20 mouse cellular contexts compared by ENCODE assay signal in genomic region chr1:158764211-158764610, GRCm38 (mm10).
DNase-seq lines count a peak whose midpoint lies in the region; ATAC-seq and TF ChIP-seq lines count a peak whose summit lies in the region.
"Had no signal": no experiment of that assay in that cellular context is flagged by ENCODE, and none has a peak within 500 bp of the region (broad histone marks: within the 10 kb centered on the region; RNA-seq: fewer than 3 reads in every experiment).

No protein-coding gene starts in this region.

- no peaks in the 10 kb centered on the region for H3K9me3 ChIP-seq in CH12.LX (replicated peaks; ENCODE audit: low read length)
- H3K9me3 ChIP-seq in midbrain, embryonic 11.5 days (ENCODE audit: control insufficient read depth, low read length) = no peaks in the 10 kb centered on the region
- H3K9me3 ChIP-seq: embryonic facial prominence, embryonic 10.5 days; embryonic facial prominence, embryonic 12.5 days; forebrain, embryonic 13.5 days; forebrain, embryonic 15.5 days had no signal

- no peak for ATAC-seq in midbrain, embryonic 11.5 days (ENCODE audit: low FRiP score)
- no peak for ATAC-seq in CD4-positive, CD25-positive, alpha-beta regulatory T cell, adult 4 months
- ATAC-seq: forebrain, embryonic 13.5 days; forebrain, embryonic 15.5 days; forebrain, postnatal 0 days had no signal

- no peak for TF ChIP-seq EP300 in CH12.LX (IDR thresholded peaks at IDR 0.05; ENCODE audit: low read length)

- H3K9ac ChIP-seq in CH12.LX (ENCODE audit: insufficient read depth, low read depth) = peak overlapping the region; percentile 27; the same call in 1 of the 2 replicates
- no peak overlapping the region for H3K9ac ChIP-seq in midbrain, embryonic 11.5 days (ENCODE audit: low read length)
- H3K9ac ChIP-seq: embryonic facial prominence, embryonic 12.5 days; forebrain, embryonic 13.5 days; forebrain, embryonic 15.5 days; forebrain, postnatal 0 days had no signal

- dilution Hi-C loops in CH12.LX (cut with MboI; ENCODE audit: extremely low pct_ligation_motif_present, extremely low pct_unique_long_range_greater_than_20kb, low sequenced_read_pairs) = no loop called here

- in situ Hi-C loops in CH12.LX (cut with MboI; ENCODE audit: low pct_ligation_motif_present, low pct_unique_long_range_greater_than_20kb, low sequenced_read_pairs) = no loop called here

- DNase-seq in 3134 (ENCODE audit: extremely low read depth, insufficient read length, low spot score) = peak; percentile 17
- peak; percentile 18 for DNase-seq in CH12.LX (ENCODE audit: extremely low read depth)
- DNase-seq in midbrain, embryonic 11.5 days (ENCODE audit: low spot score, missing footprints) = no peak
- DNase-seq: adrenal gland, adult 2 months; adrenal gland, postnatal 10 days; adrenal gland, postnatal 25 days; B cell, adult 2 months; cerebellum, adult 11 months; cerebellum, adult 18-20 months; cerebellum, adult 8-10 months; cerebellum, adult 9-11 months; cerebellum, postnatal 14 days; forebrain, postnatal 0 days had no signal

- peaks cover 21 to 58% of the 10 kb centered on the region in 2 experiments for H3K4me1 ChIP-seq in CH12.LX (ENCODE audit: control insufficient read depth in 1 of 2, insufficient read depth in 2 of 2)
- H3K4me1 ChIP-seq in midbrain, embryonic 11.5 days (ENCODE audit: control insufficient read depth, insufficient read depth, low read length) = no peaks in the 10 kb centered on the region
- H3K4me1 ChIP-seq: embryonic facial prominence, embryonic 10.5 days; embryonic facial prominence, embryonic 12.5 days; forebrain, embryonic 13.5 days; forebrain, embryonic 15.5 days had no signal

- H3K27ac ChIP-seq in CH12.LX (ENCODE audit: insufficient read depth, low read depth) = peak overlapping the region; percentile 74
- no peak overlapping the region for H3K27ac ChIP-seq in midbrain, embryonic 11.5 days (ENCODE audit: low read depth, low read length)
- H3K27ac ChIP-seq: embryonic facial prominence, embryonic 10.5 days; embryonic facial prominence, embryonic 12.5 days; forebrain, embryonic 13.5 days; forebrain, embryonic 15.5 days had no signal

- no peak overlapping the region for H3ac ChIP-seq in myocyte (ENCODE audit: control insufficient read depth, insufficient read length)

- H3K4me2 ChIP-seq in CH12.LX (ENCODE audit: insufficient read depth, low read depth, poor library complexity, severe bottlenecking) (no peak overlapping the region), myocyte (ENCODE audit: low read depth) (peak overlapping the region; percentile 7)
- H3K4me2 ChIP-seq in midbrain, embryonic 11.5 days = no peak overlapping the region
- H3K4me2 ChIP-seq: embryonic facial prominence, embryonic 12.5 days; forebrain, embryonic 13.5 days; forebrain, embryonic 15.5 days had no signal

- H3K79me2 ChIP-seq in CH12.LX (replicated peaks; ENCODE audit: control insufficient read depth, extremely low read depth, insufficient read depth, poor library complexity, severe bottlenecking) (no peaks in the 10 kb centered on the region), myocyte (ENCODE audit: control insufficient read depth, insufficient read depth) (no peaks in the 10 kb centered on the region)

- H3K4me3 ChIP-seq in CH12.LX (replicated peaks in 1 of 3; ENCODE audit: low read depth in 2 of 3, low read length in 2 of 3, poor library complexity in 1 of 3) (no peak overlapping the region), myocyte (no peak overlapping the region)
- no peak overlapping the region for H3K4me3 ChIP-seq in midbrain, embryonic 11.5 days (ENCODE audit: low read depth, low read length)
- H3K4me3 ChIP-seq: embryonic facial prominence, embryonic 10.5 days; embryonic facial prominence, embryonic 12.5 days; forebrain, embryonic 13.5 days; forebrain, embryonic 15.5 days had no signal

- TF ChIP-seq POLR2A in CH12.LX (IDR thresholded peaks at IDR 0.05; ENCODE audit: low read depth, low read length) (no peak), myocyte (IDR thresholded peaks at IDR 0.05; ENCODE audit: insufficient read length, low read depth) (no peak)

- no peaks in the 10 kb centered on the region for H3K36me3 ChIP-seq in CH12.LX (replicated peaks in 1 of 2; ENCODE audit: control insufficient read depth in 1 of 2, insufficient read depth in 1 of 2, low read length in 1 of 2)
- H3K36me3 ChIP-seq in myocyte (ENCODE audit: control insufficient read depth, insufficient read depth) = no peaks in the 10 kb centered on the region
- no peaks in the 10 kb centered on the region for H3K36me3 ChIP-seq in midbrain, embryonic 11.5 days (ENCODE audit: control insufficient read depth, insufficient read depth, low read length)
- H3K36me3 ChIP-seq: embryonic facial prominence, embryonic 10.5 days; embryonic facial prominence, embryonic 12.5 days; forebrain, embryonic 15.5 days; G1E had no signal

- TF ChIP-seq CTCF in CH12.LX (conservative IDR thresholded peaks at IDR 0.05 in 1 of 2, IDR thresholded peaks at IDR 0.05 in 1 of 2; ENCODE audit: low read depth in 2 of 2, low read length in 2 of 2) = no peak

- TF ChIP-seq RAD21 in CH12.LX (IDR thresholded peaks at IDR 0.05; ENCODE audit: low read depth, low read length) = no peak

- H3K27me3 ChIP-seq in CH12.LX (replicated peaks) = no peaks in the 10 kb centered on the region
- H3K27me3 ChIP-seq in myocyte (ENCODE audit: control insufficient read depth, insufficient read depth, insufficient read length) = no peaks in the 10 kb centered on the region
- no peaks in the 10 kb centered on the region for H3K27me3 ChIP-seq in midbrain, embryonic 11.5 days (ENCODE audit: control insufficient read depth, insufficient read depth, low read length)
- H3K27me3 ChIP-seq: embryonic facial prominence, embryonic 12.5 days; forebrain, embryonic 13.5 days; forebrain, embryonic 15.5 days had no signal

TF ChIP-seq in CH12.LX, 34 proteins besides CTCF, POLR2A, EP300 and RAD21:
- TF ChIP-seq NRF1 (IDR thresholded peaks at IDR 0.05; ENCODE audit: low read depth, low read length) (no peak), MEF2A (IDR thresholded peaks at IDR 0.05; ENCODE audit: borderline replicate concordance, low read depth, low read length) (no peak), POLR2AphosphoS2 (IDR thresholded peaks at IDR 0.05; ENCODE audit: low read depth, low read length) (no peak), BHLHE40 (IDR thresholded peaks at IDR 0.05; ENCODE audit: low read depth, low read length) (no peak), TCF12 (IDR thresholded peaks at IDR 0.05; ENCODE audit: low read depth, low read length) (no peak), ETS1 (conservative IDR thresholded peaks at IDR 0.05; ENCODE audit: low read depth, low read length) (no peak), PAX5 (IDR thresholded peaks at IDR 0.05; ENCODE audit: low read length) (no peak), MXI1 (IDR thresholded peaks at IDR 0.05; ENCODE audit: low read depth, low read length) (no peak)

TF ChIP-seq in myocyte, 11 proteins besides CTCF, POLR2A, EP300 and RAD21:
- no peak for TF ChIP-seq USF1 (IDR thresholded peaks at IDR 0.05; ENCODE audit: low read depth)
- peak; percentile 8 for TF ChIP-seq MAX (IDR thresholded peaks at IDR 0.05; ENCODE audit: low read depth)
- no peak for TF ChIP-seq MYOG (IDR thresholded peaks at IDR 0.05; ENCODE audit: control insufficient read depth in 1 of 3, insufficient read depth in 1 of 3, insufficient read length in 2 of 3, low read depth in 2 of 3)
- no peak for TF ChIP-seq TCF12 (IDR thresholded peaks at IDR 0.05; ENCODE audit: insufficient read depth, poor library complexity, severe bottlenecking)
TF ChIP-seq in myocyte: peak in this region for 1.
